Mouse (Mus musculus) MN1 (cell line): ENCODE results near the gene Pln.

Experiments used
- DNase-seq: peaks from one replicate; pipeline ENCODE4 v3.0.0-alpha.2; 2016; ENCODE audit warnings: low spot score

The Pln gene

GRCm38 (mm10) chr10:53337162-53337923 lies at the start of gene Pln:
TSS of gene Pln (plus strand) at chr10:53337667.
- DNase-seq: no peak

GRCm38 (mm10) chr10:53305867-53306266 lies 31.6 kb upstream of the Pln start:
- DNase-seq: no peak

- DNase-seq: no peak
Measured at GRCm38 (mm10) chr10:53306674-53307073, 30.8 kb upstream of the Pln start.

GRCm38 (mm10) chr10:53323367-53323766 lies 14.1 kb upstream of the Pln start:
- no peak for DNase-seq

- DNase-seq: peak; percentile 73
Measured at GRCm38 (mm10) chr10:53324663-53325062, 12.8 kb upstream of the Pln start.

- DNase-seq: no peak
Measured at GRCm38 (mm10) chr10:53326367-53326766, 11.1 kb upstream of the Pln start.

GRCm38 (mm10) chr10:53329257-53329656 lies 8.2 kb upstream of the Pln start:
- no peak for DNase-seq

GRCm38 (mm10) chr10:53332752-53333151 lies 4.7 kb upstream of the Pln start:
- DNase-seq: no peak

- no peak for DNase-seq
Measured at GRCm38 (mm10) chr10:53335266-53335665, 2.2 kb upstream of the Pln start.

GRCm38 (mm10) chr10:53335974-53336373 lies 1.5 kb upstream of the Pln start:
- DNase-seq: no peak

GRCm38 (mm10) chr10:53339045-53339444 lies 1.6 kb downstream of the Pln start:
- no peak for DNase-seq

GRCm38 (mm10) chr10:53341288-53341965 lies 4.0 kb downstream of the Pln start:
- peak; percentile 45 for DNase-seq

- DNase-seq: no peak
Measured at GRCm38 (mm10) chr10:53342166-53342728, 4.8 kb downstream of the Pln start.

- DNase-seq: no peak
Measured at GRCm38 (mm10) chr10:53343384-53343783, 5.9 kb downstream of the Pln start.

GRCm38 (mm10) chr10:53343865-53344264 lies 6.4 kb downstream of the Pln start:
- DNase-seq: no peak

- no peak for DNase-seq
Measured at GRCm38 (mm10) chr10:53345508-53345907, 8.0 kb downstream of the Pln start.

- DNase-seq: peak; percentile 76
Measured at GRCm38 (mm10) chr10:53346506-53346905, 9.0 kb downstream of the Pln start.

GRCm38 (mm10) chr10:53346916-53347315 lies 9.4 kb downstream of the Pln start:
- no peak for DNase-seq

GRCm38 (mm10) chr10:53347787-53348755 lies 10.6 kb downstream of the Pln start:
- DNase-seq: peak; percentile 89

- no peak for DNase-seq
Measured at GRCm38 (mm10) chr10:53349254-53349653, 11.8 kb downstream of the Pln start.

- no peak for DNase-seq
Measured at GRCm38 (mm10) chr10:53353665-53354064, 16.2 kb downstream of the Pln start.

- no peak for DNase-seq
Measured at GRCm38 (mm10) chr10:53359016-53359415, 21.5 kb downstream of the Pln start.
